9 mouse cellular contexts compared by ENCODE assay signal in genomic region chr1:84709810-84710785, GRCm38 (mm10). TPM values are rescaled to one million over a fixed set of nuclear protein-coding genes. Genes with fewer than 3 reads are reported as not detected.
DNase-seq lines count a peak whose midpoint lies in the region; ATAC-seq lines count a peak whose summit lies in the region.
"Had no signal": no experiment of that assay in that cellular context is flagged by ENCODE, and none has a peak within 500 bp of the region (broad histone marks: within the 10 kb centered on the region; RNA-seq: fewer than 3 reads in every experiment).

No protein-coding gene starts in this region.

- intact Hi-C loops in left cerebral cortex, postnatal 10 days (cut with DNase I), result no loop called here

- peak; percentile 32 to 56; a peak in 2 of 4 replicates for ATAC-seq in hematopoietic stem cell, adult 5-6 weeks (replicated peaks in 1 of 2; ENCODE audit: insufficient read depth in 1 of 2, low FRiP score in 2 of 2, low TSS enrichment in 1 of 2, low read depth in 1 of 2, poor library complexity in 2 of 2, severe bottlenecking in 2 of 2)
- ATAC-seq in erythroid progenitor cell, adult 5-6 weeks (replicated peaks; ENCODE audit: low FRiP score, poor library complexity, severe bottlenecking), result no peak

- peak; percentile 16 to 27 for DNase-seq in kidney, postnatal 4 days
- DNase-seq in kidney, postnatal 25 days, result no peak
- peak; percentile 58 for DNase-seq in cerebellum, adult 9-10 months
- peak; percentile 79 for DNase-seq in left cerebral cortex, postnatal 10 days (ENCODE audit: extremely low spot score in 1 of 2, low spot score in 2 of 2)
- peak; percentile 68 for DNase-seq in retina, postnatal 1 day
- no peak for DNase-seq in adrenal gland, postnatal 36 days

RNA-seq across cellular contexts. Expression of gene Dner, which starts 14.1 kb away (rescaled TPM):
- total RNA-seq in hematopoietic stem cell, adult 5-6 weeks (2017), result not detected in 2 replicates
- total RNA-seq in left cerebral cortex, postnatal 10 days (2021), result 100 to 1,000 TPM; 303 to 312 TPM
- 1 to 10 TPM; 2.3 to 2.8 TPM for total RNA-seq in adrenal gland, postnatal 36 days (2021)
- total RNA-seq in erythroid progenitor cell, adult 5-6 weeks (2015; ENCODE audit: low replicate concordance), result not detected in 2 replicates
- not detected in 2 replicates for total RNA-seq in erythroid progenitor cell, adult 5-6 weeks (2017; ENCODE audit: low replicate concordance)
- total RNA-seq: neutrophil, adult 5-6 weeks had no signal

Comparison
In these comparisons a context has a peak if more than half of its experiments do, and no peak if none do; other contexts are left out.
1. DNase-seq: peak in kidney, postnatal 4 days (2 of 2), cerebellum, adult 9-10 months (single experiment), left cerebral cortex, postnatal 10 days (2 of 2) and retina, postnatal 1 day (single experiment); none in kidney, postnatal 25 days (0 of 2) and adrenal gland, postnatal 36 days (0 of 2).
2. RNA of gene Dner, which starts 14.1 kb away (total RNA-seq): 303 to 312 TPM in left cerebral cortex, postnatal 10 days; 2.3 to 2.8 TPM in adrenal gland, postnatal 36 days, not detected in hematopoietic stem cell, adult 5-6 weeks and not detected in erythroid progenitor cell, adult 5-6 weeks; every median in the first group is over 10 times any median in the second.